Mouse (Mus musculus): Measurements from ENCODE around the gene Oosp1.

GRCm38 (mm10) chr19:11659142-11659541, 31.8 kb downstream of the Oosp1 start:
- TF ChIP-seq POLR2A (IDR thresholded peaks at IDR 0.05; ENCODE audit: low read depth, low read length) (no peak), CTCF (IDR thresholded peaks at IDR 0.05; ENCODE audit: borderline replicate concordance, insufficient read depth, low read length) (no peak)
